Mouse (Mus musculus): ENCODE measurements at regions not wholly inside any gene's neighbourhood (a gene's known extent, or its start where the extent isn't known, plus 50 kb on each side); places are given as distances from the start of the nearest gene placed in this dataset.
A peak's percentile ranks its signal among the peaks of the same experiment; 100 is the strongest.

DNA sequence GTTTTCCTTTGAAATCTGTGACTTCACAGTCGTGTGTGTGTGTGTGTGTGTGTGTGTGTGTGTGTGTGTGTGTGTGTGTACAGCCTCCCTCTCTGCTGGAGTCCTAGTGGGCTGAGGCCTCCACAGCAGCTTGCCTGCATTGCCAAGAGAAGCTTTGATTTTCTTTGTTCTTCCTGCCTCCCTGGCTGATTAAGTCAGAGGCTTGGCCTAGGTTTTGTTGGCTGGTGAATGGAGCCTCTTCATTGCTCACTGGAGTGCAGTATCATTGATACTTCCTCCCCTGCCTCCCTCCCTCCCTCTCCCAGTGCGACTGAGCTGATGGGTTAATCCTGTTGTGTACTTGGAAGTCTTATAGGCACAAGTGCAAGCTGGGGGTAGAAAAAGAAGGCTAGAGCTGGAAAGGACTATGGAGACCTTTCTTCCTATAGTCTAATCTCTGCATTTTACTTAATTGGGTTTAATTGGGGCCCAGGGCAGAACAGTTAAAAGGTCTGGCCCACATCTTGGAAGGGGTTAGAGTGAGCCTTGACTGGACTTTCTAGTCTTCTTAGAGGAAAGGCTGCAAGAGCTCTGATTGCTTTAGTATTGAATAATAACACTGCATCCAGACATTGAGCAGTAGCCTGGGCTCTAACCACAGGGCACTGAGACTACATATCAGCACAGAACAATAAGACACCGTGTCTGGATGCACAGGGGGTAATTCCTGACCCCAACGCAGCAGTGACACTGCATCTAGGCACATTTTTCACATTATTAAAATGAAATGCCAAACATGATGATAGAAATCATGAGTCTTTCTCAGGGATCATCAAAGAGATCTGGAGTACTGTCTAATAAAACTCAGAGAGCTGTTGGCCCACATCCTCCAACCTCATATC lies 62.9 kb upstream of the Nepro start:
- no peak overlapping the region for H3K9ac ChIP-seq (ENCODE audit: low read length)

DNA sequence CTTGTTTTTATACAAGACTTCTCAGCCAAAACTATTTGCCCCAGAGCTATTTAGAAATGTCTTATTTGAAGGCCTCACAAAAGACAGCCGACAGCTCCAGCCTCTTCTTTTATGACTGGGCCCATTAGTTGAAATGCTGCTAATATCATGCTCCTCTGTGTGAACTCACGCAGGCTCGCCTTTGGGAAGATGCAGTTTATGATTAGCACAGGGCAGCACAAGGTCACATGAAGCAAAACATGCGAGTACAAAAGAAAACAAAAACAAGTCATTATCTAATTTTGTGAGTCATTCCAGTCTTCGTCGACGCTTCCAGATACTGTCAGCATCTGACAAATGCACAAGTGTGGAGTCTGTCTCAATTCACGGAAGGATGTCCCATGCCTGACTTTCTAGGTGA lies 65.8 kb upstream of the Nepro start:
- Histone ChIP-seq H3K4me3 (ENCODE audit: low read depth, low read length) (no peak overlapping the region), H3K4me2 (ENCODE audit: low read depth) (no peak overlapping the region), H3K27ac (ENCODE audit: low read depth, low read length) (no peak overlapping the region), H3K9me3 (ENCODE audit: control insufficient read depth, low read length) (no peaks in the 10 kb centered on the region), H3K27me3 (ENCODE audit: control insufficient read depth, insufficient read depth, low read length) (no peaks in the 10 kb centered on the region), H3K4me1 (ENCODE audit: control insufficient read depth, insufficient read depth, low read length) (peaks cover 4% of the 10 kb centered on the region; the same call in 1 of the 2 replicates), H3K36me3 (ENCODE audit: control insufficient read depth, insufficient read depth, low read length) (no peaks in the 10 kb centered on the region), H3K9ac (ENCODE audit: low read length) (no peak overlapping the region)
- DNase-seq (ENCODE audit: low spot score) (no peak), ATAC-seq (ENCODE audit: insufficient read depth, low FRiP score, low TSS enrichment) (no peak)
- 41% methylated on average over 8 of the region's 8 CpGs for WGBS

More for the DNA sequence above, 62.9 kb upstream of the Nepro start:
- H3K4me1 ChIP-seq (ENCODE audit: control insufficient read depth, insufficient read depth, low read length) = peaks cover 13% of the 10 kb centered on the region
- no peak overlapping the region for H3K4me2 ChIP-seq (ENCODE audit: low read depth)
- H3K27me3 ChIP-seq (ENCODE audit: control insufficient read depth, insufficient read depth, low read length) = no peaks in the 10 kb centered on the region
- peak; percentile 77 for ATAC-seq (ENCODE audit: insufficient read depth, low FRiP score, low TSS enrichment)
- WGBS = 37% methylated on average over 4 of the region's 4 CpGs
- H3K9me3 ChIP-seq (ENCODE audit: control insufficient read depth, low read length) = no peaks in the 10 kb centered on the region
- H3K4me3 ChIP-seq (ENCODE audit: low read depth, low read length) = no peak overlapping the region
- DNase-seq (ENCODE audit: low spot score) = peak; percentile 44
- no peak overlapping the region for H3K27ac ChIP-seq (ENCODE audit: low read depth, low read length)
- no peaks in the 10 kb centered on the region for H3K36me3 ChIP-seq (ENCODE audit: control insufficient read depth, insufficient read depth, low read length)

DNA sequence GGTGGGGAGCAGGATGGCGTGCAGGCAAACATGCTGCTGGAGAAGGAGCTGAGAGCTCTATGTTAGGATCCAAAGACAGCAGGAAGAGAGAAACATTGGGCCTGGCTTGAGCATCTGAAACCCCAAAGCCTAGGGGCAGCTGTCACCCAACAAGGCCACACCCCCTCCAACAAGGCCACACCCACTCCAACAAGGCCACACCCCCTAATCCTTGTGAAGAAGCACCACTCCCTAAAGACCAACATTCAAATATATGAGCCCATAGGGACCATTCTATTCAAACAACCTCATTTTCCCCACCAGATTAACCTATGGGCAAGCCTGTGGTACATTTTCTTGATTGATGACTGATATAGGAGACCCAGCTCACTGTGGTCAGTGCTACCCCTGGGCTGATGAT lies 67.9 kb upstream of the Nepro start:
- Histone ChIP-seq H3K27me3 (ENCODE audit: control insufficient read depth, insufficient read depth, low read length) (no peaks in the 10 kb centered on the region), H3K4me3 (ENCODE audit: low read depth, low read length) (no peak overlapping the region), H3K27ac (ENCODE audit: low read depth, low read length) (no peak overlapping the region), H3K4me2 (ENCODE audit: low read depth) (no peak overlapping the region), H3K9me3 (ENCODE audit: control insufficient read depth, low read length) (no peaks in the 10 kb centered on the region), H3K36me3 (ENCODE audit: control insufficient read depth, insufficient read depth, low read length) (no peaks in the 10 kb centered on the region), H3K4me1 (ENCODE audit: control insufficient read depth, insufficient read depth, low read length) (0 out of 2 replicates have a peak, but pooled peaks cover 1% of the 10 kb centered on the region), H3K9ac (ENCODE audit: low read length) (no peak overlapping the region)
- DNase-seq (ENCODE audit: low spot score) = no peak
- WGBS = 89% methylated on average over 1 of the region's 1 CpGs
- ATAC-seq (ENCODE audit: insufficient read depth, low FRiP score, low TSS enrichment) = no peak

DNA sequence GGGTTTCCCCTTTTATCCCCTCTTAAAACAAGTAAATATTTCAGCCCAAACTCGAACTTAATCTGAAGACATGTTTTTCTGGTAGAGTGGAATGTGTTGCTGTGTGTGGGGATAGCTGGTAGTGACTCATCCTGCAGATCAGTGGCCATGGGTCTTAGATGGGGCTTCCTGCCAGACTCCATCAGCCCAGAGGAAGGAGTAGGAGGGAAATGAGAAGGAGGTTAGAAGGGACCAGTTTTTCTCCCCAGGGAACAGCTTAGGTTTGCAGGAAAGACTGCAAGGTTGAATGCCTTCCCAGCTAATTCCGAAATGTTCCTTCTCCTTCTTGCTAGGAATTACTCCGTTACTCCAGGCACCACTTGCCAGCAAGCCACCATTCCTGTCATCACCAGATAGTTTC lies 68.8 kb upstream of the Nepro start:
- 82% methylated on average over 3 of the region's 3 CpGs for WGBS
- Histone ChIP-seq H3K9me3 (ENCODE audit: control insufficient read depth, low read length) (no peaks in the 10 kb centered on the region), H3K9ac (ENCODE audit: low read length) (no peak overlapping the region), H3K27me3 (ENCODE audit: control insufficient read depth, insufficient read depth, low read length) (no peaks in the 10 kb centered on the region), H3K27ac (ENCODE audit: low read depth, low read length) (no peak overlapping the region), H3K4me1 (ENCODE audit: control insufficient read depth, insufficient read depth, low read length) (no peaks in the 10 kb centered on the region), H3K4me2 (ENCODE audit: low read depth) (no peak overlapping the region), H3K4me3 (ENCODE audit: low read depth, low read length) (no peak overlapping the region), H3K36me3 (ENCODE audit: control insufficient read depth, insufficient read depth, low read length) (no peaks in the 10 kb centered on the region)
- ATAC-seq (ENCODE audit: insufficient read depth, low FRiP score, low TSS enrichment) (no peak), DNase-seq (ENCODE audit: low spot score) (no peak)

DNA sequence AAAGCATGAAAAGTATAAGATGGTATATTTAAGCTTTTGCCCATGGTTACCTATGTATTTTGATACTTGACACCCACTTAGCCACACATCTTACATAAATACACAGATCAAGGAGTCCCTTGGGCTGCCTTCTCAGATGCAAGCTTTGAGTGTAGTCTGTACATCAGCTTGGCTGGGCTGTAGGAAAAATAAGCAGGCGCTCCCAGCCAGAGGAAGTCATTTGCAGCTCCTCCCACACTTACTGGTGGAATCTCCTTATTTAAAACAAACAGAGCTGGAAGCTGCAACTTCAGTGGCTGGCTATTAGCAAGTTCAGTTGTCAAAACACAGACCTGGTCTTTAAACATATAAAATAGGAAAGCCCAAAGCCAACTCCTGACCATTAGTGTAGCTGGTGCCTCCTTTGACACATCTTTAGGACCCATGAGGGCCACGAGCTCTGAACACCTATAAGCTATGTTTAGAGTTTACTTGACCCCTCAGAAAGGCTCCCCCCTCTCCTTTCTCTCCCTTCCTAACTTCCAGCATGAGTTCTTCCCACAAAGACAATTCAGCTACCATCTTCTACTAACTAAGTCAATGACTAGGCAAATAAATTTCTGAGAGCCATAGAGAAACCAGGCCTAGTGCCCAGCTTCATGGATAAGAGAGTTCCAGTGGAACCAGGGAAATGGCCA lies 75.4 kb upstream of the Nepro start:
- ATAC-seq (ENCODE audit: insufficient read depth, low FRiP score, low TSS enrichment) = no peak
- Histone ChIP-seq H3K27me3 (ENCODE audit: control insufficient read depth, insufficient read depth, low read length) (no peaks in the 10 kb centered on the region), H3K4me2 (ENCODE audit: low read depth) (no peak overlapping the region), H3K27ac (ENCODE audit: low read depth, low read length) (no peak overlapping the region), H3K9ac (ENCODE audit: low read length) (no peak overlapping the region), H3K4me1 (ENCODE audit: control insufficient read depth, insufficient read depth, low read length) (0 out of 2 replicates have a peak, but pooled peaks cover 3% of the 10 kb centered on the region), H3K36me3 (ENCODE audit: control insufficient read depth, insufficient read depth, low read length) (no peaks in the 10 kb centered on the region), H3K9me3 (ENCODE audit: control insufficient read depth, low read length) (no peaks in the 10 kb centered on the region), H3K4me3 (ENCODE audit: low read depth, low read length) (no peak overlapping the region)
- DNase-seq (ENCODE audit: low spot score) = no peak
- 49% methylated on average over 2 of the region's 2 CpGs for WGBS

DNA sequence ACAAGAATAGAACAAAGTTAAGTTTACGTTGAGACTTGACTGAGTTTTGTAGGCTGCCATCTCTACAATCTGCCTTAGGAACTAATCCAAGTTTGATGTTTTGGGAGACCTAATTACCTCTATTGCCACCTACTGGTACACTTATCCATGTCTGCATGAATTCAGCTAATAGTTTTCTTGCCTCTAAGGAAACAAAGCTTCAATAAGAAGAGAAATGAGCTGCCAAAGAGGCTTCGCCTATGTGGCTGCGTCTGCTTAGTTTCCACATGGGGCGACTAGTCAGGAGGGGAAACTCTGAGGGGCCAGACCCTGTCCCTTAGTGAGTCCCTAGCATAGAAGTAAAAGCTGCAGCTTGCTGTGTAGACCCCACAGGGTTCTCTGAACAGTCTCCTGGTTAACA lies 80.1 kb upstream of the Nepro start:
- no peak overlapping the region for H3K27ac ChIP-seq (ENCODE audit: low read depth, low read length)
- ATAC-seq (ENCODE audit: insufficient read depth, low FRiP score, low TSS enrichment) = no peak
- no peak overlapping the region for H3K4me2 ChIP-seq (ENCODE audit: low read depth)
- H3K9me3 ChIP-seq (ENCODE audit: control insufficient read depth, low read length) = no peaks in the 10 kb centered on the region
- 0 out of 2 replicates have a peak, but pooled peaks cover 3% of the 10 kb centered on the region for H3K4me1 ChIP-seq (ENCODE audit: control insufficient read depth, insufficient read depth, low read length)
- DNase-seq (ENCODE audit: low spot score) = peak; percentile 49
- no peaks in the 10 kb centered on the region for H3K27me3 ChIP-seq (ENCODE audit: control insufficient read depth, insufficient read depth, low read length)
- 24% methylated on average over 4 of the region's 4 CpGs for WGBS
- no peak overlapping the region for H3K9ac ChIP-seq (ENCODE audit: low read length)
- H3K36me3 ChIP-seq (ENCODE audit: control insufficient read depth, insufficient read depth, low read length) = no peaks in the 10 kb centered on the region
- H3K4me3 ChIP-seq (ENCODE audit: low read depth, low read length) = no peak overlapping the region

DNA sequence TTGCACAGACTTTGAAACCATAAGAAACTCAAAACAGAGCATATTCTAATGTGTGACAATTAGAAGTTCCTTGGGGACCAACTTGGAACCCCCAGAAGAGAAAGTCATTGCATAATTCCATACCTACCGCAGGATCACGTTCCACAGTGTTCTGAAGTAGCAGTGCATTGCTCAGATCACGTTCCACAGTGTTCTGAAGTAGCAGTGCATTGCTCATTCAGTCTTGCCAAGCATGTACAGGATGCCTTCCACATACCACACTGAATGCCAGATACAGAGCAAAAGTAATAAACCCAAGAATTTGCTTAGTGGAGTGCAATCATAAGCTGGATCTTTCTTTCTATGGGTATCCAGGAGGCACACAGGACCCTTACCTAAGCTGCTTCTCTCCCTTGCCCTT lies 78.4 kb upstream of the Boc start:
- Histone ChIP-seq H3K36me3 (ENCODE audit: control insufficient read depth, insufficient read depth, low read length) (no peaks in the 10 kb centered on the region), H3K9ac (ENCODE audit: low read length) (no peak overlapping the region), H3K4me3 (ENCODE audit: low read depth, low read length) (no peak overlapping the region), H3K4me2 (ENCODE audit: low read depth) (no peak overlapping the region), H3K27ac (ENCODE audit: low read depth, low read length) (no peak overlapping the region), H3K4me1 (ENCODE audit: control insufficient read depth, insufficient read depth, low read length) (peaks cover 8% of the 10 kb centered on the region; the same call in 1 of the 2 replicates), H3K27me3 (ENCODE audit: control insufficient read depth, insufficient read depth, low read length) (no peaks in the 10 kb centered on the region), H3K9me3 (ENCODE audit: control insufficient read depth, low read length) (no peaks in the 10 kb centered on the region)
- no peak for ATAC-seq (ENCODE audit: insufficient read depth, low FRiP score, low TSS enrichment)
- DNase-seq (ENCODE audit: low spot score) = no peak
- 88% methylated on average over 3 of the region's 3 CpGs for WGBS

DNA sequence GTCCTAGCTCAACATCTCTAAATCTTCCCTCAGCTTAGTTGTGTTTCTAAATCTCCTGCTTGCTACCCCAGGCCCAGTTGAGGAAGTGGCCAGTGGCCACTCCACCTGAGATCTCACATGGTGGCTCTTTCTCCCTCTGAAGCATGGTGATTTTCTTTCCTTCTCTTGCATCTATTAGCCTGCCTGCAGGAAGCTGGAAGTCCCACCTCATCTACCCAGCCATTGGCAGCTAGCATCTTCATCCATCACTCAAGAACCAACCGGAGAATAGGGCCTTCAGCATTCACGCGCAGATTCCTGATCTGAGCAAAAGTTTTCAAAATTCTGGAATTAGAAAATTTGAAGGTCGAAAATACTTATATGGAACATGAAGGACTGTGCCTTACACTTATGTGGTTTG lies 75.8 kb upstream of the Boc start:
- no peak overlapping the region for H3K27ac ChIP-seq (ENCODE audit: low read depth, low read length)
- ATAC-seq (ENCODE audit: insufficient read depth, low FRiP score, low TSS enrichment) (no peak), DNase-seq (ENCODE audit: low spot score) (no peak)
- H3K4me3 ChIP-seq (ENCODE audit: low read depth, low read length) = no peak overlapping the region
- no peak overlapping the region for H3K9ac ChIP-seq (ENCODE audit: low read length)
- peaks cover 27% of the 10 kb centered on the region for H3K4me1 ChIP-seq (ENCODE audit: control insufficient read depth, insufficient read depth, low read length)
- no peaks in the 10 kb centered on the region for H3K27me3 ChIP-seq (ENCODE audit: control insufficient read depth, insufficient read depth, low read length)
- H3K9me3 ChIP-seq (ENCODE audit: control insufficient read depth, low read length) = no peaks in the 10 kb centered on the region
- H3K4me2 ChIP-seq (ENCODE audit: low read depth) = no peak overlapping the region
- H3K36me3 ChIP-seq (ENCODE audit: control insufficient read depth, insufficient read depth, low read length) = no peaks in the 10 kb centered on the region
- WGBS = 95% methylated on average over 4 of the region's 4 CpGs

Data from neural tube, embryonic 11.5 days (tissue).